8 mouse cellular contexts compared by ENCODE assay signal in genomic region chr4:129625496-129625895, GRCm38 (mm10). TPM values are rescaled to one million over a fixed set of nuclear protein-coding genes. Genes with fewer than 3 reads are reported as not detected.
DNase-seq lines count a peak whose midpoint lies in the region; ATAC-seq and TF ChIP-seq lines count a peak whose summit lies in the region.

No protein-coding gene starts in this region.

- peaks cover 53% of the 10 kb centered on the region for H3K36me3 ChIP-seq in heart, embryonic 10.5 days
- H3K36me3 ChIP-seq in spleen, adult 2 months (ENCODE audit: control insufficient read depth, insufficient read depth, low read length) = peaks cover 17% of the 10 kb centered on the region
- H3K36me3 ChIP-seq in liver, embryonic 12.5 days = peaks cover 45% of the 10 kb centered on the region
- peaks cover 26% of the 10 kb centered on the region for H3K36me3 ChIP-seq in stomach, postnatal 0 days (ENCODE audit: control insufficient read depth, insufficient read depth, low read length)

- no peak for DNase-seq in heart, embryonic 10.5 days (ENCODE audit: low spot score)
- no peak for DNase-seq in heart, adult 11 months
- DNase-seq in spleen, adult 2 months (ENCODE audit: low read depth in 1 of 2, low spot score in 2 of 2) = no peak
- no peak for DNase-seq in spleen, postnatal 14 days (ENCODE audit: low spot score in 2 of 2)
- DNase-seq in stomach, postnatal 0 days (ENCODE audit: low spot score) = no peak
- no peak for DNase-seq in left cerebral cortex, postnatal 36 days (ENCODE audit: low spot score in 2 of 2)

- no peak for TF ChIP-seq EP300 in stomach, postnatal 0 days (optimal IDR thresholded peaks at IDR 0.05)

- intact Hi-C loops in left cerebral cortex, postnatal 36 days (cut with DNase I) = loop anchor here (2.0 kb wide), 1 partner anchor 15 kb away; the partner anchor contains the start of gene Txlna

- ATAC-seq in liver, embryonic 12.5 days = no peak
- ATAC-seq in stomach, postnatal 0 days (ENCODE audit: low FRiP score, low TSS enrichment) = no peak
- ATAC-seq in megakaryocyte progenitor cell, adult 5-6 weeks (replicated peaks; ENCODE audit: poor library complexity) = no peak

- H3K9me3 ChIP-seq in heart, embryonic 10.5 days = no peaks in the 10 kb centered on the region
- H3K9me3 ChIP-seq in liver, embryonic 12.5 days (replicated peaks) = no peaks in the 10 kb centered on the region
- no peaks in the 10 kb centered on the region for H3K9me3 ChIP-seq in stomach, postnatal 0 days (ENCODE audit: control insufficient read depth, low read length)

- TF ChIP-seq CTCF in spleen, adult 2 months (IDR thresholded peaks at IDR 0.05; ENCODE audit: extremely low read depth, insufficient read depth, insufficient read length, insufficient replicate concordance) = no peak
- TF ChIP-seq CTCF in stomach, postnatal 0 days (IDR thresholded peaks at IDR 0.05; ENCODE audit: low read depth) = no peak

- H3K4me3 ChIP-seq in heart, embryonic 10.5 days = peak overlapping the region; percentile 76; the same call in 1 of the 2 replicates
- H3K4me3 ChIP-seq in spleen, adult 2 months (ENCODE audit: extremely low read depth, insufficient read depth, insufficient read length) = no peak overlapping the region
- H3K4me3 ChIP-seq in liver, embryonic 12.5 days = no peak overlapping the region
- no peak overlapping the region for H3K4me3 ChIP-seq in stomach, postnatal 0 days (ENCODE audit: low read depth, low read length)

- peaks cover 35% of the 10 kb centered on the region for H3K4me1 ChIP-seq in heart, embryonic 10.5 days
- H3K4me1 ChIP-seq in spleen, adult 2 months (ENCODE audit: control insufficient read depth, insufficient read depth, insufficient read length) = peaks cover 10% of the 10 kb centered on the region; the same call in 1 of the 2 replicates
- H3K4me1 ChIP-seq in liver, embryonic 12.5 days = peaks cover 54% of the 10 kb centered on the region
- H3K4me1 ChIP-seq in stomach, postnatal 0 days (replicated peaks; ENCODE audit: control insufficient read depth, insufficient read depth) = peaks cover 7% of the 10 kb centered on the region; the same call in 1 of the 2 replicates

- H3K4me2 ChIP-seq in liver, embryonic 12.5 days = peak overlapping the region; percentile 88
- peak overlapping the region; percentile 81; the same call in 1 of the 2 replicates for H3K4me2 ChIP-seq in stomach, postnatal 0 days (replicated peaks; ENCODE audit: low read depth)

- TF ChIP-seq POLR2A in spleen, adult 2 months (IDR thresholded peaks at IDR 0.05; ENCODE audit: low read depth, low read length) = no peak

- H3K27ac ChIP-seq in heart, embryonic 10.5 days = peak overlapping the region; percentile 89; the same call in 1 of the 2 replicates
- peak overlapping the region; percentile 65; the same call in 1 of the 2 replicates for H3K27ac ChIP-seq in spleen, adult 2 months (ENCODE audit: insufficient read depth, low read length)
- peak overlapping the region; percentile 79 for H3K27ac ChIP-seq in liver, embryonic 12.5 days
- H3K27ac ChIP-seq in stomach, postnatal 0 days (replicated peaks) = peak overlapping the region; percentile 92

- no peak overlapping the region for H3K9ac ChIP-seq in liver, embryonic 12.5 days
- H3K9ac ChIP-seq in stomach, postnatal 0 days (ENCODE audit: low read length) = peak overlapping the region; percentile 2; the same call in 1 of the 2 replicates

- H3K27me3 ChIP-seq in heart, embryonic 10.5 days (ENCODE audit: insufficient read depth, poor library complexity, severe bottlenecking) = no peaks in the 10 kb centered on the region
- H3K27me3 ChIP-seq in spleen, adult 2 months (ENCODE audit: control insufficient read depth, insufficient read depth, low read length) = no peaks in the 10 kb centered on the region
- no peaks in the 10 kb centered on the region for H3K27me3 ChIP-seq in liver, embryonic 12.5 days (replicated peaks)
- H3K27me3 ChIP-seq in stomach, postnatal 0 days (ENCODE audit: control insufficient read depth, insufficient read depth, low read length) = no peaks in the 10 kb centered on the region

- 37% methylated on average over 4 of the region's 4 CpGs for WGBS in heart, embryonic 10.5 days
- 50% methylated on average over 4 of the region's 4 CpGs for WGBS in spleen, adult 2 months
- 40% methylated on average over 4 of the region's 4 CpGs for WGBS in liver, embryonic 12.5 days (ENCODE audit: insufficient replicate concordance)
- WGBS in stomach, postnatal 0 days = 38% methylated on average over 4 of the region's 4 CpGs

RNA-seq across cellular contexts. Expression of gene Ccdc28b, which starts 1.7 kb away (rescaled TPM):
- 37.1 and 43.0 TPM in 2 replicates for polyA plus RNA-seq in heart, embryonic 10.5 days (2016; fragmentation: Nextera tagmentation; extraction: Ambion mirVana)
- 16.3 and 19.7 TPM in 2 replicates for polyA plus RNA-seq in spleen, adult 2 months (2012; rRNA removed)
- polyA plus RNA-seq in liver, embryonic 12.5 days (2016; fragmentation: Nextera tagmentation; extraction: Ambion mirVana) = 16.6 and 19.9 TPM in 2 replicates
- polyA plus RNA-seq in stomach, postnatal 0 days (2015; fragmentation: Nextera tagmentation; extraction: Ambion mirVana) = 34.2 and 40.2 TPM in 2 replicates
- 43.6 and 55.5 TPM in 2 replicates for total RNA-seq in megakaryocyte progenitor cell, adult 5-6 weeks (2015)
- 53.6 and 57.7 TPM in 2 replicates for total RNA-seq in megakaryocyte progenitor cell, adult 5-6 weeks (2017)
- 10 to 100 TPM; 53.7 to 60.8 TPM for total RNA-seq in left cerebral cortex, postnatal 36 days (2021)

RNA-seq across cellular contexts. Expression of gene Iqcc, which starts 6.6 kb away (rescaled TPM):
- 24.0 and 29.4 TPM in 2 replicates for polyA plus RNA-seq in heart, embryonic 10.5 days (2016; fragmentation: Nextera tagmentation; extraction: Ambion mirVana)
- polyA plus RNA-seq in spleen, adult 2 months (2012; rRNA removed) = 28.3 and 31.3 TPM in 2 replicates
- polyA plus RNA-seq in liver, embryonic 12.5 days (2016; fragmentation: Nextera tagmentation; extraction: Ambion mirVana) = 14.7 and 16.5 TPM in 2 replicates
- polyA plus RNA-seq in stomach, postnatal 0 days (2015; fragmentation: Nextera tagmentation; extraction: Ambion mirVana) = 15.8 and 16.1 TPM in 2 replicates
- 11.3 and 17.5 TPM in 2 replicates for total RNA-seq in megakaryocyte progenitor cell, adult 5-6 weeks (2015)
- 16.8 and 17.9 TPM in 2 replicates for total RNA-seq in megakaryocyte progenitor cell, adult 5-6 weeks (2017)
- 10 to 100 TPM; 27.5 to 36.2 TPM for total RNA-seq in left cerebral cortex, postnatal 36 days (2021)

RNA-seq across cellular contexts. Expression of gene Dcdc2b, which starts 11.4 kb away (rescaled TPM):
- 1.1 and 1.7 TPM in 2 replicates for polyA plus RNA-seq in heart, embryonic 10.5 days (2016; fragmentation: Nextera tagmentation; extraction: Ambion mirVana)
- 1.4 and 2.8 TPM in 2 replicates for polyA plus RNA-seq in spleen, adult 2 months (2012; rRNA removed)
- polyA plus RNA-seq in liver, embryonic 12.5 days (2016; fragmentation: Nextera tagmentation; extraction: Ambion mirVana) = 0.51 and 1.3 TPM in 2 replicates
- 0.65 and 0.75 TPM in 2 replicates for polyA plus RNA-seq in stomach, postnatal 0 days (2015; fragmentation: Nextera tagmentation; extraction: Ambion mirVana)
- 1.3 TPM in 1 of 2 replicates, not detected in the other for total RNA-seq in megakaryocyte progenitor cell, adult 5-6 weeks (2015)
- total RNA-seq in megakaryocyte progenitor cell, adult 5-6 weeks (2017) = 0.81 TPM in 1 of 2 replicates, not detected in the other
- 1 to 10 TPM; 2.9 to 7.7 TPM for total RNA-seq in left cerebral cortex, postnatal 36 days (2021)

RNA-seq across cellular contexts. Expression of gene Txlna, which starts 15.4 kb away (rescaled TPM):
- 71.7 and 72.4 TPM in 2 replicates for polyA plus RNA-seq in heart, embryonic 10.5 days (2016; fragmentation: Nextera tagmentation; extraction: Ambion mirVana)
- 20.1 and 25.1 TPM in 2 replicates for polyA plus RNA-seq in spleen, adult 2 months (2012; rRNA removed)
- 45.4 and 45.7 TPM in 2 replicates for polyA plus RNA-seq in liver, embryonic 12.5 days (2016; fragmentation: Nextera tagmentation; extraction: Ambion mirVana)
- polyA plus RNA-seq in stomach, postnatal 0 days (2015; fragmentation: Nextera tagmentation; extraction: Ambion mirVana) = 23.5 and 23.6 TPM in 2 replicates
- 29.9 and 34.6 TPM in 2 replicates for total RNA-seq in megakaryocyte progenitor cell, adult 5-6 weeks (2015)
- 115 and 143 TPM in 2 replicates for total RNA-seq in megakaryocyte progenitor cell, adult 5-6 weeks (2017)
- 10 to 100 TPM; 40.2 to 45.3 TPM for total RNA-seq in left cerebral cortex, postnatal 36 days (2021)

RNA-seq across cellular contexts. Expression of gene Tmem234, which starts 25.0 kb away (rescaled TPM):
- polyA plus RNA-seq in heart, embryonic 10.5 days (2016; fragmentation: Nextera tagmentation; extraction: Ambion mirVana) = 184 and 200 TPM in 2 replicates
- 119 and 129 TPM in 2 replicates for polyA plus RNA-seq in spleen, adult 2 months (2012; rRNA removed)
- polyA plus RNA-seq in liver, embryonic 12.5 days (2016; fragmentation: Nextera tagmentation; extraction: Ambion mirVana) = 147 and 159 TPM in 2 replicates
- polyA plus RNA-seq in stomach, postnatal 0 days (2015; fragmentation: Nextera tagmentation; extraction: Ambion mirVana) = 168 and 169 TPM in 2 replicates
- total RNA-seq in megakaryocyte progenitor cell, adult 5-6 weeks (2015) = 97.2 and 104 TPM in 2 replicates
- 100 and 123 TPM in 2 replicates for total RNA-seq in megakaryocyte progenitor cell, adult 5-6 weeks (2017)
- total RNA-seq in left cerebral cortex, postnatal 36 days (2021) = 10 to 100 TPM; 92.2 to 93.7 TPM
